Mouse (Mus musculus): ENCODE results near the gene Trpd52l3.

DNA sequence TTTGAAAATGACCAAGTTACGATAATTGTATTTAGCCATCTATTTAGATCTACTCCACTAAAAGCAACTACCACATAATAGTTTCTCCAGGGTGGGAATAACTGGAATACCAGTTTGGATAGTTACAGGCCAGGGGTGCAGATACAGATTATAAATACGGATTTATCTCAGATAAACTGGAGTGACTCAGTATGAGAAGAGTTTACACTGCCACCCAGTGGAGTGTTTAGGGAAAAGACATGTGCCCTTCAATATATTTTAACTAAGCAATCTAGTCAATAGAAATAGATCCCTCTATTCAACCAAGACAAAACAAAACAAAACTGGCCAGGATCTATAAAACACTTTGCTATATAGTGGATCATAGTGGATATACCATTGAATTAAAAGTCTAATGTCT lies 24.7 kb upstream of the Trpd52l3 start:
- TF ChIP-seq CTCF (IDR thresholded peaks at IDR 0.05; ENCODE audit: low read depth, low read length) (no peak), POLR2A (IDR thresholded peaks at IDR 0.05; ENCODE audit: borderline replicate concordance, low read depth, low read length) (no peak)

All from bone marrow macrophage, adult 2 months (primary cell).